Mouse (Mus musculus) myocyte (in vitro differentiated cells): ENCODE results near the gene Emp2. TPM values are rescaled to one million over a fixed set of nuclear protein-coding genes. Genes with fewer than 3 reads are reported as not detected.

Experiments
- H3K27me3 ChIP-seq: one replicate; pipeline ENCODE4 v1.6.1; 2011; ENCODE audit not compliant: control insufficient read depth, insufficient read depth, insufficient read length
- H3K36me3 ChIP-seq: one replicate; pipeline ENCODE4 v1.6.1; 2011; ENCODE audit not compliant: control insufficient read depth, insufficient read depth
- H3K4me2 ChIP-seq: one replicate; pipeline ENCODE4 v1.6.1; 2011; ENCODE audit warnings: low read depth, control low read depth
- H3K4me3 ChIP-seq: one replicate; pipeline ENCODE4 v1.5.1; 2011; ENCODE audit warnings: mild to moderate bottlenecking, control low read depth, moderate library complexity
- H3K79me2 ChIP-seq: one replicate; pipeline ENCODE4 v1.6.1; 2011; ENCODE audit not compliant: control insufficient read depth, insufficient read depth
- H3ac ChIP-seq: one replicate; pipeline ENCODE4 v1.6.1; 2011; ENCODE audit not compliant: control insufficient read depth, insufficient read length
- CEBPB ChIP-seq: IDR thresholded peaks from 2 replicates; pipeline ENCODE4 v1.6.1; 2011; ENCODE audit warnings: mild to moderate bottlenecking, moderate library complexity; ENCODE audit not compliant: poor library complexity, insufficient read depth, severe bottlenecking
- E2F4 ChIP-seq: IDR thresholded peaks from one replicate; pipeline ENCODE4 v1.6.1; 2011; ENCODE audit warnings: mild to moderate bottlenecking, control low read depth, moderate library complexity; ENCODE audit not compliant: insufficient read depth
- MAX ChIP-seq: IDR thresholded peaks from one replicate; pipeline ENCODE4 v1.6.1; 2011; ENCODE audit warnings: low read depth, mild to moderate bottlenecking, control low read depth
- MYOD1 ChIP-seq, 3 experiments: IDR thresholded peaks; one replicate each; pipeline ENCODE4 v1.6.1; 2011; ENCODE audit warnings: control low read depth in 2 of 3, low read depth in 2 of 3, mild to moderate bottlenecking in 2 of 3, moderate library complexity in 1 of 3; ENCODE audit not compliant: insufficient read length in 2 of 3, control insufficient read depth in 1 of 3
- MYOG ChIP-seq, 3 experiments: IDR thresholded peaks; one replicate each; pipeline ENCODE4 v1.6.1; 2011; ENCODE audit warnings: control low read depth in 2 of 3, low read depth in 2 of 3, mild to moderate bottlenecking in 2 of 3; ENCODE audit not compliant: insufficient read length in 2 of 3, control insufficient read depth in 1 of 3, insufficient read depth in 1 of 3
- POLR2A ChIP-seq: IDR thresholded peaks from one replicate; pipeline ENCODE4 v1.6.1; 2011; ENCODE audit warnings: low read depth, mild to moderate bottlenecking, control low read depth, moderate library complexity; ENCODE audit not compliant: insufficient read length
- POLR2AphosphoS2 ChIP-seq: IDR thresholded peaks from one replicate; pipeline ENCODE4 v1.6.1; 2011; ENCODE audit warnings: low read depth, control low read depth; ENCODE audit not compliant: insufficient read length
- REST ChIP-seq: IDR thresholded peaks from one replicate; pipeline ENCODE4 v1.6.1; 2011; ENCODE audit warnings: mild to moderate bottlenecking, control low read depth, moderate library complexity; ENCODE audit not compliant: insufficient read depth, insufficient read length
- SRF ChIP-seq: IDR thresholded peaks from one replicate; pipeline ENCODE4 v1.6.1; 2011; ENCODE audit warnings: low read depth; ENCODE audit not compliant: control insufficient read depth, insufficient read length
- TCF12 ChIP-seq: IDR thresholded peaks from one replicate; pipeline ENCODE4 v1.6.1; 2011; ENCODE audit warnings: mild to moderate bottlenecking, control low read depth; ENCODE audit not compliant: poor library complexity, insufficient read depth, severe bottlenecking
- TCF3 ChIP-seq: IDR thresholded peaks from one replicate; pipeline ENCODE4 v1.6.1; 2011; ENCODE audit warnings: low read depth, control low read depth; ENCODE audit not compliant: insufficient read length
- USF1 ChIP-seq: IDR thresholded peaks from one replicate; pipeline ENCODE4 v1.6.1; 2011; ENCODE audit warnings: low read depth, mild to moderate bottlenecking, control low read depth, moderate library complexity
- polyA plus RNA-seq: library from polyadenylated mRNA; unstranded; fragments of >200 nt; fragmentation: generic; extraction: Trizol; gene quantifications from one replicate; pipeline ENCODE4 v1.2.1, GENCODE M21; 2012; ENCODE audit warnings: missing spikeins

Emp2 gene
- polyA plus RNA-seq, 1 experiment: 212 TPM

GRCm38 (mm10) chr16:10332732-10333131 is 19.0 kb upstream of the Emp2 start:
- TF ChIP-seq MYOD1 (IDR thresholded peaks at IDR 0.05; ENCODE audit: control insufficient read depth in 1 of 3, insufficient read length in 2 of 3, low read depth in 2 of 3): no peak
- TF ChIP-seq TCF12: no peak
- Histone ChIP-seq H3K79me2 (no peaks in the 10 kb centered on the region), H3K27me3 (no peaks in the 10 kb centered on the region), H3ac (no peak overlapping the region), H3K4me3 (no peak overlapping the region), H3K36me3 (no peaks in the 10 kb centered on the region), H3K4me2 (no peak overlapping the region)

GRCm38 (mm10) chr16:10330586-10331495 is 17.1 kb upstream of the Emp2 start:
- no peak overlapping the region for H3ac ChIP-seq
- H3K79me2 ChIP-seq: no peaks in the 10 kb centered on the region
- TF ChIP-seq TCF12: no peak
- no peak for TF ChIP-seq SRF
- no peak for TF ChIP-seq TCF3
- TF ChIP-seq MYOD1 (IDR thresholded peaks at IDR 0.05; ENCODE audit: control insufficient read depth in 1 of 3, insufficient read length in 2 of 3, low read depth in 2 of 3): peak in 1 of 3 experiments; percentile 64
- TF ChIP-seq POLR2AphosphoS2: no peak
- peak in 2 of 3 experiments; percentile 31 to 49 for TF ChIP-seq MYOG (IDR thresholded peaks at IDR 0.05; ENCODE audit: control insufficient read depth in 1 of 3, insufficient read depth in 1 of 3, insufficient read length in 2 of 3, low read depth in 2 of 3)
- peaks cover 5% of the 10 kb centered on the region for H3K27me3 ChIP-seq
- H3K4me2 ChIP-seq: no peak overlapping the region
- no peak overlapping the region for H3K4me3 ChIP-seq
- H3K36me3 ChIP-seq: no peaks in the 10 kb centered on the region

GRCm38 (mm10) chr16:10327563-10328333 is 14.0 kb upstream of the Emp2 start:
- H3K79me2 ChIP-seq: no peaks in the 10 kb centered on the region
- H3ac ChIP-seq: no peak overlapping the region
- TF ChIP-seq TCF3 (no peak), POLR2A (no peak), POLR2AphosphoS2 (no peak), SRF (no peak), MAX (no peak), MYOG (IDR thresholded peaks at IDR 0.05; ENCODE audit: control insufficient read depth in 1 of 3, insufficient read depth in 1 of 3, insufficient read length in 2 of 3, low read depth in 2 of 3) (no peak), MYOD1 (IDR thresholded peaks at IDR 0.05; ENCODE audit: control insufficient read depth in 1 of 3, insufficient read length in 2 of 3, low read depth in 2 of 3) (no peak)
- H3K36me3 ChIP-seq: no peaks in the 10 kb centered on the region
- no peak overlapping the region for H3K4me2 ChIP-seq
- H3K27me3 ChIP-seq: peaks cover 5% of the 10 kb centered on the region
- no peak overlapping the region for H3K4me3 ChIP-seq

- Histone ChIP-seq H3K27me3 (no peaks in the 10 kb centered on the region), H3K4me2 (peak overlapping the region; percentile 4), H3K4me3 (no peak overlapping the region), H3ac (no peak overlapping the region), H3K36me3 (no peaks in the 10 kb centered on the region), H3K79me2 (no peaks in the 10 kb centered on the region)
- TF ChIP-seq CEBPB (no peak), E2F4 (no peak), MYOD1 (IDR thresholded peaks at IDR 0.05; ENCODE audit: control insufficient read depth in 1 of 3, insufficient read length in 2 of 3, low read depth in 2 of 3) (no peak), POLR2AphosphoS2 (no peak), REST (no peak), TCF3 (no peak), TCF12 (no peak), SRF (no peak), USF1 (no peak), POLR2A (no peak), MYOG (IDR thresholded peaks at IDR 0.05; ENCODE audit: control insufficient read depth in 1 of 3, insufficient read depth in 1 of 3, insufficient read length in 2 of 3, low read depth in 2 of 3) (no peak), MAX (no peak)
Measured at GRCm38 (mm10) chr16:10319914-10320569, 6.3 kb upstream of the Emp2 start.

GRCm38 (mm10) chr16:10317197-10317544 is 3.4 kb upstream of the Emp2 start:
- no peak overlapping the region for H3K4me2 ChIP-seq

More at GRCm38 (mm10) chr16:10317197-10317544, 3.4 kb upstream of the Emp2 start:
- H3ac ChIP-seq: no peak overlapping the region
- peaks cover 14% of the 10 kb centered on the region for H3K79me2 ChIP-seq
- no peaks in the 10 kb centered on the region for H3K36me3 ChIP-seq
- H3K4me3 ChIP-seq: no peak overlapping the region
- TF ChIP-seq TCF3 (no peak), CEBPB (no peak), USF1 (peak; percentile 9), REST (no peak), TCF12 (no peak), MAX (no peak)
- no peaks in the 10 kb centered on the region for H3K27me3 ChIP-seq
